Mouse (Mus musculus) midbrain, embryonic 10.5 days (tissue): Measurements from ENCODE around the gene Zfp365. TPM values are rescaled to one million over a fixed set of nuclear protein-coding genes. Genes with fewer than 3 reads are reported as not detected.

Source experiments
- DNase-seq: peaks from one replicate; pipeline ENCODE4 v3.0.0-alpha.2; 2017; ENCODE audit warnings: low spot score
- H3K27ac ChIP-seq: fragments of 300-500 bp; sonication (generic); replicated peaks from 2 replicates; pipeline ENCODE4 v1.5.1; 2016; ENCODE audit warnings: mild to moderate bottlenecking
- H3K27me3 ChIP-seq: fragments of 300-500 bp; sonication (generic); 2 replicates; pipeline ENCODE4 v1.6.1; 2016; ENCODE audit warnings: low read depth, mild to moderate bottlenecking; ENCODE audit not compliant: poor library complexity, severe bottlenecking
- H3K36me3 ChIP-seq: fragments of 300-500 bp; sonication (generic); 2 replicates; pipeline ENCODE4 v1.6.1; 2016; ENCODE audit warnings: mild to moderate bottlenecking, moderate library complexity
- H3K4me1 ChIP-seq: fragments of 300-500 bp; sonication (generic); 2 replicates; pipeline ENCODE4 v1.6.1; 2016
- H3K4me3 ChIP-seq: fragments of 300-500 bp; sonication (generic); 2 replicates; pipeline ENCODE4 v1.5.1; 2016; ENCODE audit warnings: mild to moderate bottlenecking, moderate library complexity
- H3K9me3 ChIP-seq: fragments of 300-500 bp; sonication (generic); replicated peaks from 2 replicates; pipeline ENCODE4 v1.6.1; 2016; ENCODE audit warnings: mild to moderate bottlenecking
- WGBS: fragments of 180-500 bp; shearing (Covaris S2); methylation state at CpG from one replicate; pipeline ENCODE4 v1.1.7; 2016; 5-methylcytosine and 5-hydroxymethylcytosine counted together
- polyA plus RNA-seq: library from polyadenylated mRNA; unstranded; fragments of >200 nt; fragmentation: Nextera tagmentation; extraction: Ambion mirVana; gene quantifications from 2 replicates; pipeline ENCODE4 v1.2.1, GENCODE M21; 2016

The Zfp365 gene
- 2.3 and 2.7 TPM in 2 replicates for polyA plus RNA-seq

DNA sequence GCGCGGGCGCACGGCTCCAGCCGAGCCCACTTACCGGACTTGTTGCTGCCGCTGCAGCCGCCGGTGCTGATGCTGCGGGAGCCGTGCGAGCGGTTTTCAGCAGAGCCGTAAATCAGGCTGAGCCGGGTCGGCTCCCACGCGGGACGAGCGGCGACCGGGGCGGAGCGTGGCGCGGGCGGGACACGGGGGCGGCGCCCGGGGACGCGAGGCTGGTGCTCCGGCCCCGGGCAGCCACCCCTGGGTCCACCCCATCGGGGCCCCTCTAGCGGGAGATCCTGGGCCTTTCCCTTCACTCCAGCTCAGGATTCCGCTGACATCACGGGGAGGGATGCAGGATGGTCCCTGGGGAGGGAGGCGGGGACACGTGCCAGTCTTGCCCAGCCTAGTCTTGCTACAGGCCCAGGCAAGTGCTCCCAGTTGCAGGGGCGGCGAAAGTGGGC, at the start of gene Zfp365:
Zfp365 (minus strand) TSS at position 326 of the 440 bp plus-strand sequence.
- peaks cover 89% of the 10 kb centered on the region for H3K27me3 ChIP-seq
- whole genome bisulfite sequencing, result under 1% methylated on average over 42 of the region's 43 CpGs
- peak within 1 kb of the TSS; percentile 84 for H3K27ac ChIP-seq

DNA sequence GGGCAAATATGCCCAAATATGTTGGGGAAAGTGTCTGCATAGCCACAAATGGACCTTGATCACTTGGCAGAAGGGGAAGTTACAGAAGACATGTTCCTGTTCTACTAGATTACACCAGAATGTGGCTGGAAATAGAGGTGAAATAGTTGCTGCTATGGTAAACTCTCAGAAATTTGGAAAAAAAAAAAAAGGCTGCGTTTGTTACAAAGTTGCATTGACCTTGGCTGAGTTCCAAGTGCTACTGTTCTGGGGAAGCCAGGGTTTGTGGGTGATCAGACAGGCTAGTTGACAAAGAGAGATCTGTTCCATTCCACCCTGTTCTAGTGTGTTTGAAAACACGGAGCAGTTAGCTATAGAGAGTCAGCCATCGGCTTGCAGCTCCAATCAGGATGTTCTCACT, 47.5 kb upstream of the Zfp365 start:
- peaks cover 4% of the 10 kb centered on the region; the same call in 1 of the 2 replicates for H3K27me3 ChIP-seq
- 91% methylated on average over 3 of the region's 3 CpGs for WGBS
- no peak overlapping the region for H3K4me3 ChIP-seq
- DNase-seq, result no peak
- H3K4me1 ChIP-seq, result peaks cover 31% of the 10 kb centered on the region
- no peaks in the 10 kb centered on the region for H3K36me3 ChIP-seq
- H3K9me3 ChIP-seq, result no peaks in the 10 kb centered on the region; the same call in 1 of the 2 replicates
- no peak overlapping the region for H3K27ac ChIP-seq

More for the DNA sequence above, at the start of gene Zfp365:
- peaks cover 7% of the 10 kb centered on the region; the same call in 1 of the 2 replicates for H3K9me3 ChIP-seq
- H3K4me1 ChIP-seq, result peaks cover 14% of the 10 kb centered on the region
- H3K4me3 ChIP-seq, result peak within 1 kb of the TSS; percentile 77
- DNase-seq, result peak; percentile 74
- H3K36me3 ChIP-seq, result no peaks in the 10 kb centered on the region; the same call in 1 of the 2 replicates

DNA sequence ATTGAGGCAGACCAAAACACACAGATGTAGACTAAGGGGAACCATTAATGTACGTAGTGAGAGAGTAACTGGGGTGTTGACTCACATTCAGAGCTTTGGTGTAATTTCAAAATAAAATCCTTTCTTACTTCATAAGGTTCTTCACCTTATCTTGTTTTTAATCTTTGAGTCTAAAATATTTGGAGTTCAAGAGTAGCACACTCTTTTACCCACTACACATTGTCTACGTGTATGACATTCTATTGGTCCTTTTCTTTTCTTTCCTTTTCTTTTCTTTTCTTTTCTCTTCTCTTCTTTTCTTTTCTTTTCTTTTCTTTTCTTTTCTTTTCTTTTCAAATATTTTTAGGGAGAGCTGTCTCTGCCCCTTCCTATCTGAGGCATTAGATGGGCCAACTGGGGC, 43.5 kb upstream of the Zfp365 start:
- Histone ChIP-seq H3K4me3 (no peak overlapping the region), H3K27ac (no peak overlapping the region), H3K36me3 (no peaks in the 10 kb centered on the region), H3K27me3 (no peaks in the 10 kb centered on the region; the same call in 1 of the 2 replicates), H3K4me1 (no peaks in the 10 kb centered on the region), H3K9me3 (no peaks in the 10 kb centered on the region; the same call in 1 of the 2 replicates)
- DNase-seq, result no peak
- WGBS, result 89% methylated on average over 2 of the region's 2 CpGs

DNA sequence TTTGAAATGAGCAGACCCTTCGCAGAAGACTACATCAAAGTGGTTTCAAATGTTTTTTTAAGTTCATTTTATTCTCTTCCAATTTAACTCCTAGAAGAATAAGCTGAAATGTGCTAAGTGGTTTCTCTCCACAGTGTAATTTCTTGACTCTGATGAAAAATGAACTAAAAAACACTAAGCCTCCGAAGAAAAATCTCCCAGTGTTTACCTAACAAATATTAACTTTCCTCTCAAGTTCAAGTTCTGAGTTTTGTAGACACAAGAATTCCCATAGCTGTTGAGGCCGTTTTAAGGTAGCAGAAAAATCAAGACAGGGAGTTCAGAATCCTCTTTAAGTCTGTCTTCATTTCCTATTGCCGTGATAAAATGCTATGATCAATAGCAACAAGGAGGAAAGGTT, 39.2 kb upstream of the Zfp365 start:
- 85% methylated on average over 4 of the region's 4 CpGs for WGBS

DNA sequence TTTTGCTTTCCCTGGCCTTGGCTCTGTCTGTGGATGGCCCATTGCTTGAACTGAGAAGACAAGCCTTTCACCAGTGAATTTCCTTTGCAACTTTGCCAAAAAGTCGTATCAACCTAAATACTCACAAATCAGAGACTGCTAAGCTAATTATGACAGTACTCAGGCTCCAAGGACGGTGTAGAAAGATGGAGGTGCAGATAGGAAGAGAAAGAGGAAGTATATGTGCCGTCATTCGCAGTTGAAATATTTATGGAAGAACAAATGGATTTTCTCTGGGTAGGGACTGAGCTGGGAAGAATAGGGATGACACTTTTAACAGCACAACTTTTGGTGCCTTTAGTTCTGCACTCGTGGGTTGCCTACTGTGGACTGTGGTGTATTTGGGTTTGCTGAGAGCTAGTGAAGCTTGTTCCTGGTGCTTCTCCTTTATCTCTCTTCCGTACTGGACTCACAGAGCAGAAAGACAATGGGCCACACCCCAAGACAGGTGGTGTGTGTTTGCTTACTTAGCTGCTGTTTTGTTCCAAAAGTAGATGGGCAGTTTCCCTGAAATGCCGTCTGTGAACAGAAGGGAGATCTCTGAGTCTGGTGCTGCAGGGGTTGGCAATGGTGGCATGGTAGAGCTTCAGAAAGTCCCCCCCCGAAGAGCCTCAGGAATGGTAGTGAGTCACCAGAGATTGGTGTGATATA, 37.7 kb upstream of the Zfp365 start:
- 86% methylated on average over 8 of the region's 8 CpGs for WGBS
- H3K4me3 ChIP-seq, result no peak overlapping the region
- no peaks in the 10 kb centered on the region for H3K9me3 ChIP-seq
- H3K36me3 ChIP-seq, result no peaks in the 10 kb centered on the region
- H3K27ac ChIP-seq, result no peak overlapping the region
- no peaks in the 10 kb centered on the region for H3K4me1 ChIP-seq
- no peaks in the 10 kb centered on the region for H3K27me3 ChIP-seq
- DNase-seq, result no peak

More for the DNA sequence above, 39.2 kb upstream of the Zfp365 start:
- H3K4me1 ChIP-seq, result no peaks in the 10 kb centered on the region
- H3K27ac ChIP-seq, result no peak overlapping the region
- DNase-seq, result no peak
- no peak overlapping the region for H3K4me3 ChIP-seq
- no peaks in the 10 kb centered on the region for H3K9me3 ChIP-seq
- H3K36me3 ChIP-seq, result no peaks in the 10 kb centered on the region
- H3K27me3 ChIP-seq, result no peaks in the 10 kb centered on the region

DNA sequence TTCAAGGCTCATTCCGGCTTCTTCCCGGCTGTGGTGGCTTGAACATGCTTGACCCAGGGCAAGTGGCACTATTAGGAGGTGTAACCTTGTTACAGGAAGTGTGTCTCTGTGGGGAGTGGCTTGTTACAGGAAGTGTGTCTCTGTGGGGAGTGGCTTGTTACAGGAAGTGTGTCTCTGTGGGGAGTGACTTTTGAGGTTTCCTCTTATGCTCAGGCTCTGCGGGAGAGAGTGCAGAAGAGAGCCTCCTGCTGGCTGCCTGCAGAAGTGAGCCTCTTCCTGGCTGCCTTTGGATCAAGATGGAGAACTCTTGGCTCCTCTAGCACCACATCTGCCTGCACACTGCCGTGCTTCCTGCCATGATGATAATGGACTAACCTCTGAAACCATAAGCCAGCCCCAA, 31.1 kb upstream of the Zfp365 start:
- H3K9me3 ChIP-seq, result no peaks in the 10 kb centered on the region
- 89% methylated on average over 4 of the region's 4 CpGs for WGBS
- H3K27ac ChIP-seq, result no peak overlapping the region
- H3K27me3 ChIP-seq, result no peaks in the 10 kb centered on the region
- no peaks in the 10 kb centered on the region for H3K4me1 ChIP-seq
- no peaks in the 10 kb centered on the region for H3K36me3 ChIP-seq
- no peak for DNase-seq
- H3K4me3 ChIP-seq, result no peak overlapping the region

DNA sequence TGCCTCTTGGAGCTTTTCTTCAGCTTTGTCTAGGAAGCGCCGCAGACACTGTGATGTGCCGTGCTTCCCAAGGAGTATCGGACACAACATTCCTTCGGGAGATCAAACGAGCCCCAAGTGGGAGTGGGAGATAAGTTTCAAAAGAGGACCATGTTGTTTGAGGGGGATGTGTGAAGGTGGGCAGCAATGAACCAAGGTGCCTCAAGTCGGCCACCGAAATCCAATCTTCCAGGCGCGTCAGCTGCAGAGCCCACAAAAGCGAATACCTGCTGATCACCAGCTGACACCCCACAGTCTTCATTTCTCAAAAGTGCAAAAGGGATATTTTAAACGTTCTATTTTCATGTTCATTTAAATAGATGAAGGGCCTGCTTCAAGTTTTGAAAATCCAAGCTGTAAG, 27.1 kb upstream of the Zfp365 start:
- H3K9me3 ChIP-seq, result no peaks in the 10 kb centered on the region
- no peak overlapping the region for H3K4me3 ChIP-seq
- H3K27ac ChIP-seq, result no peak overlapping the region
- H3K4me1 ChIP-seq, result no peaks in the 10 kb centered on the region
- H3K36me3 ChIP-seq, result no peaks in the 10 kb centered on the region
- no peak for DNase-seq
- no peaks in the 10 kb centered on the region for H3K27me3 ChIP-seq
- 82% methylated on average over 12 of the region's 12 CpGs for WGBS

DNA sequence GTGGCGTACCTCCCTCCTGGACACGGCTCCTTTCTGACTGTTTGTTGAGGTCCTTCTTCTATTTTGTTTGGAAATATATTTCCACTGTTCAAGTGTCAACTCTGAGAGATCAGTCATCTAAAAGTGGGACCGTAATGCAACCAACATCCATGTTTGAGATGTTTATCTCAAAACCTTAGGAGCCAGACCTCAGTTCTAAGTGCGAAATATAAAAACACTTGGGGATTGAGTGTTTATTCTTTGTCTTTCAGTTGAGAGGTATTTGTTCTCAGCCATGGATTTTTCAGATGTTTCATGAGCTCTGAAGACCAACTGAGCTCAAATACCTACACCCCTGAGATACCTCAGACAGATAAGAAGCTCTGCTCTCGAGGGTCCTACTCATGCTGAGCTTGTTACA, 25.3 kb upstream of the Zfp365 start:
- DNase-seq, result no peak
- H3K27ac ChIP-seq, result no peak overlapping the region
- H3K4me1 ChIP-seq, result no peaks in the 10 kb centered on the region
- no peaks in the 10 kb centered on the region for H3K9me3 ChIP-seq
- no peak overlapping the region for H3K4me3 ChIP-seq
- no peaks in the 10 kb centered on the region for H3K27me3 ChIP-seq
- H3K36me3 ChIP-seq, result no peaks in the 10 kb centered on the region
- 89% methylated on average over 5 of the region's 5 CpGs for whole genome bisulfite sequencing

DNA sequence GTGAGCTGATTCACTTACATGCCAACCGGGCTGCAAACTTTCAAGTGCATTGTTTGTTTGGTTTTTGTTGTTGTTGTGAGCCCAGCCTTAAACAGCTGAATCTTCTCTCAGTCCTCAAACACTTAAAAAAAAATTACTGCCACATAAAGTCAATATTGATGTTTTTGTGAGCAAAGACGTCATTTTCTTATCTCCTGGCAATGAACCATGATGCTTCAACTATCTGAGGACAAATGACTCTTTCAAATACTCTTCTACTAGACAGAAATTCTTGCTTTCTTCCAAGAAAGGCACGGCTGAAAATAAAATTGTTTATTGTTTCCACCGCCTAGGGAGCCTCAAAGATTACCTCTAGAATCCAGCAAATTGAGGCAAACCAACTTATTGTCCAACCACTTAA, 24.5 kb upstream of the Zfp365 start:
- Histone ChIP-seq H3K27me3 (no peaks in the 10 kb centered on the region), H3K4me1 (no peaks in the 10 kb centered on the region), H3K9me3 (no peaks in the 10 kb centered on the region), H3K36me3 (no peaks in the 10 kb centered on the region), H3K4me3 (no peak overlapping the region), H3K27ac (no peak overlapping the region)
- DNase-seq, result no peak
- 82% methylated on average over 4 of the region's 4 CpGs for WGBS

DNA sequence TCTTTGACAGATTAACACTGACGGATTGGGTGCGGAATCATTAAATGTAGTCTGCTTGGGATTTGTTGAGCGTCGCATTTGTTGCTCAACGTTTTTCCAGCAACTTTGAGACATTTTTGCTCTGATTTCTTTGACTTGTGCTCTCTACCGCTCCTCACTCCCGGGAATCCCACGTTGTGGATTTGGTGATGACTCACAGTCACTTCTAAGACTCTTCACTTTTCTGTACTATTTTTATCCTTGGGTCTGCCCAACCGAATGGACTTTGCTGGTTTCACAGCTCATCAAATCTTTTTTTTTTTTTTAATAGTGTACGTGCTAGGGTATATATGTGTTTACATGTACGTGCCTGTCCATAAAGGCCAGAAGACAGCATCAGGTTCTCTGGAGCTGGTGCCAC, 20.3 kb upstream of the Zfp365 start:
- no peak for DNase-seq
- Histone ChIP-seq H3K9me3 (no peaks in the 10 kb centered on the region), H3K27ac (no peak overlapping the region), H3K27me3 (no peaks in the 10 kb centered on the region), H3K4me3 (no peak overlapping the region), H3K4me1 (no peaks in the 10 kb centered on the region), H3K36me3 (no peaks in the 10 kb centered on the region)
- WGBS, result 91% methylated on average over 11 of the region's 11 CpGs

DNA sequence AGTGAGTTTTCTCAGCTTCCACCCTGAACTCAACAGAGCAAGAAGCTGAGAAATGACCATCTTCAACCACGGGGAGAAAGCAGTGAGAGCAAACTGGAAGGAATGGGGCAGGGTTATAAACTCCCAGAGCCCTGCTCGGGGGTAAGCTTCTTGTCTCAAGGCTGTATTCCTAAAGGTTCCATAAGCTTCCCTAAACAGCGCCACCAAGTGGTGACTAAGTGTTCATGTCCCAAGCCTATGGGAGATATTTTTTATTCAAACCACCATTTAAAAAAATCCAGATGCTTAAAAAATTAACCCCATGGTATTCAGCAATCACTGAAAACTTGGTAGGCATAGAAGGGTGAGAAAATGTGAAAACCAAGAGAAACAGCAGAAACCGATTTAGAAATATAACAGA, 18.9 kb upstream of the Zfp365 start:
- H3K9me3 ChIP-seq, result no peaks in the 10 kb centered on the region
- WGBS, result 81% methylated on average over 4 of the region's 4 CpGs

DNA sequence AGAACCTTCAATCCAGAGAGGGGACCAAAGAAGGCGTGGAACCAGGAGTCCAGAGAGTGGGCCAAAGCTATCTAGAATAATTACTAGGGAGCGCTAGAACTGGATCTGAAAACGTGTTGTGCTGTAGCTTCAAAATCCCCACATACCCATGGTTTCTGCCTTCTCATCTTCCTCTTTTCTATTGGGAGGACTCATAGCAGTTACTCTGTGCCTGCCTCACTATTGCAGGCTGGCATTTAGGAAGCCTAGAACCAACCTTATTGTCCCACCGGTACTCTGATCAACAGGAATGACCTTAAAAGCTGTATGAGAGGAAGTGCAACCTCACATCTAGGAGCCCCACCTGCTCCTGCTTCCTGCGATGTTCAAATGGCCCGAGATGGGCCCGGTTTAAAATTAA, 16.1 kb upstream of the Zfp365 start:
- Histone ChIP-seq H3K4me3 (no peak overlapping the region), H3K4me1 (no peaks in the 10 kb centered on the region), H3K9me3 (peaks cover 5% of the 10 kb centered on the region; the same call in 1 of the 2 replicates), H3K36me3 (no peaks in the 10 kb centered on the region), H3K27ac (no peak overlapping the region), H3K27me3 (no peaks in the 10 kb centered on the region)
- WGBS, result 88% methylated on average over 7 of the region's 7 CpGs
- no peak for DNase-seq

More for the DNA sequence above, 18.9 kb upstream of the Zfp365 start:
- Histone ChIP-seq H3K4me1 (no peaks in the 10 kb centered on the region), H3K27ac (no peak overlapping the region), H3K4me3 (no peak overlapping the region), H3K27me3 (no peaks in the 10 kb centered on the region), H3K36me3 (no peaks in the 10 kb centered on the region)
- no peak for DNase-seq

DNA sequence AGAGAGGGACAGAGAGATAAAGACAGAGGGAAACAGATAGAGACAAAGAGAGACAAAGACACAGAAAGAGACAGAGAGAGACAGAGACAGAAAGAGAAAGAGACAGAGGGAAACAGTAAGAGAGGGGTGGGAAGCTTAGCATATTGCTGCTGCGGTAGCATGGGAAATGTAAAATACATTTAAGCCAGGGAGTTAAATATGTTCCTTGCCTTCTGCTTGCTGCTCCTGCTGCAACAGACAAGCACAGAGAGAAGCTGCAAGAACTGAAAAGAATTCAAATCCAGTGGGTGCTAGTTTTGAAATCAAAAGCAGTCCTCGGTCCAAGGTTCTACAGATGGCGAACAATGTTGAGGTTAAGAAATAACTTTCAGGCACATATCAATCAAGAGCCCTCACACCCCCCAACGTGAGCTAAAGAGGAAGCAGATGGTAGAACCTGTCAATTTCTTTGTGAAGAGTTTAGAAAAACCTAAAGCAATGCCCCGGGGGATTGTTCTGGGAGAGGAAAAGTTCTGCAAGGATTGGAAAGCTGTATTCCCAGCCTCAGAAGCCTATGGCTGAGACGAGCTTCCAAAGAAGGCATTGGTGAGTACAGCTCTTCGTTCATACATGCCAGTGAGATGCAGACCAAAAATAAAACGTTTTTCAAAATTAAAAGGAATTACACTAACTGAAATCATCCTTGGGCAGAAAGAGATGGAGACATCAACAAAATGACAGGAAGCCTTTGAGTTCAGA, 15.4 kb upstream of the Zfp365 start:
- H3K36me3 ChIP-seq, result no peaks in the 10 kb centered on the region
- DNase-seq, result no peak
- H3K9me3 ChIP-seq, result peaks cover 5% of the 10 kb centered on the region; the same call in 1 of the 2 replicates
- H3K4me3 ChIP-seq, result no peak overlapping the region
- no peak overlapping the region for H3K27ac ChIP-seq
- 80% methylated on average over 8 of the region's 8 CpGs for WGBS
- no peaks in the 10 kb centered on the region for H3K27me3 ChIP-seq
- H3K4me1 ChIP-seq, result no peaks in the 10 kb centered on the region
